Mouse (Mus musculus) liver, embryonic 14.5 days (tissue): ENCODE data around the gene Omt2a.
"Not testable (repeated sequence)": the region's sequence is repeated elsewhere in the genome, so short reads cannot be mapped to it uniquely, and the experiment has no call there.

Experiments used
- CTCF ChIP-seq: IDR thresholded peaks from 2 replicates; pipeline ENCODE4 v1.5.1; 2016; ENCODE audit warnings: antibody characterized with exemption, low read depth, control low read depth
- EP300 ChIP-seq: IDR thresholded peaks from 2 replicates; pipeline ENCODE4 v1.6.1; 2016; ENCODE audit warnings: antibody characterized with exemption, low read depth

- not testable (repeated sequence) for TF ChIP-seq CTCF, EP300
Observed at GRCm38 (mm10) chr9:78294781-78295180, 19.8 kb downstream of the Omt2a start.
